Comparison of ENCODE assay signal across 8 mouse cellular contexts in genomic region chr12:105032147-105032831, GRCm38 (mm10). TPM values are rescaled to one million over a fixed set of nuclear protein-coding genes. Genes with fewer than 3 reads are reported as not detected.
A peak's percentile ranks its signal among the peaks of the same experiment; 100 is the strongest.
DNase-seq lines count a peak whose midpoint lies in the region; ATAC-seq lines count a peak whose summit lies in the region.

Gene Glrx5 (plus strand): TSS chr12:105032688.

- H3K27me3 ChIP-seq in hindbrain, embryonic 16.5 days (replicated peaks; ENCODE audit: control insufficient read depth, insufficient read depth, low read length), result no peaks in the 10 kb centered on the region

- peaks cover 4% of the 10 kb centered on the region; the same call in 1 of the 2 replicates for H3K36me3 ChIP-seq in hindbrain, embryonic 16.5 days (ENCODE audit: control insufficient read depth, insufficient read depth, low read length)
- H3K36me3 ChIP-seq in macrophage (ENCODE audit: inconsistent target), result peaks cover 11% of the 10 kb centered on the region; the same call in 1 of the 2 replicates

- H3K4me2 ChIP-seq in hindbrain, embryonic 16.5 days (ENCODE audit: low read length), result peak within 1 kb of the TSS; percentile 93

- H3K4me1 ChIP-seq in hindbrain, embryonic 16.5 days (ENCODE audit: control insufficient read depth, insufficient read depth, low read depth, low read length), result peaks cover 35% of the 10 kb centered on the region

- H3K79me2 ChIP-seq in macrophage (ENCODE audit: inconsistent target), result peaks cover 80% of the 10 kb centered on the region

- H3K9me3 ChIP-seq in hindbrain, embryonic 16.5 days (ENCODE audit: control insufficient read depth, low read length), result no peaks in the 10 kb centered on the region

- peak; percentile 98 for DNase-seq in WW6 (ENCODE audit: low read depth, low spot score)
- peak; percentile 94 to 98 for DNase-seq in cerebellum, postnatal 4 days (ENCODE audit: low spot score in 2 of 2)
- peak; percentile 100 for DNase-seq in gastrocnemius, adult 18-20 months (ENCODE audit: low spot score)
- peak; percentile 98 to 100 for DNase-seq in left cerebral cortex, adult 18-20 months (ENCODE audit: low spot score in 2 of 2)
- peak; percentile 100 for DNase-seq in right cerebral cortex, adult 18-20 months
- peak; percentile 96 for DNase-seq in urinary bladder, postnatal 10 days (ENCODE audit: low spot score)

- under 1% methylated on average over 60 of the region's 72 CpGs for WGBS in hindbrain, embryonic 16.5 days
- under 1% methylated on average over 69 of the region's 72 CpGs for WGBS in macrophage (ENCODE audit: missing documents)

- peak within 1 kb of the TSS; percentile 88 for H3K4me3 ChIP-seq in hindbrain, embryonic 16.5 days (ENCODE audit: low read length)
- H3K4me3 ChIP-seq in macrophage (ENCODE audit: inconsistent target), result peak within 1 kb of the TSS; percentile 97

- peak within 1 kb of the TSS; percentile 87 for H3K9ac ChIP-seq in hindbrain, embryonic 16.5 days (ENCODE audit: low read depth, low read length)

- H3K27ac ChIP-seq in hindbrain, embryonic 16.5 days (ENCODE audit: low read depth, low read length), result peak within 1 kb of the TSS; percentile 83
- H3K27ac ChIP-seq in macrophage, result peak within 1 kb of the TSS; percentile 89

- peak; percentile 99 for ATAC-seq in hindbrain, embryonic 16.5 days

RNA-seq across cellular contexts. Expression of gene Glrx5, which starts in this region (rescaled TPM):
- 10 to 100 TPM; 54.6 to 57.3 TPM for total RNA-seq in gastrocnemius, adult 18-20 months (2021)
- 168 and 179 TPM in 2 replicates for polyA plus RNA-seq in hindbrain, embryonic 16.5 days (2015; fragmentation: Nextera tagmentation; extraction: Ambion mirVana)
- 10 to 100 TPM; 45.1 to 48.5 TPM for total RNA-seq in left cerebral cortex, adult 18-20 months (2021)
- 1 to 10 TPM in 20 of 26 experiments, under 1 TPM in 4, not detected in 2; 0.65 to 9.7 (median 2.2) TPM for total RNA-seq in macrophage (2018; cell fraction: chromatin; rRNA removed)
- 10 to 100 TPM; 14.1 to 26.6 (median 18.8) TPM for total RNA-seq in macrophage (2018; cell fraction: cytosol; rRNA removed)
- total RNA-seq in macrophage (2018; cell fraction: nucleus; rRNA removed), result 10 to 100 TPM in 3 of 26 experiments, 1 to 10 TPM in 23; 2.0 to 27.2 (median 7.0) TPM
- polyA plus RNA-seq in macrophage (2018), result 5.1 to 28.7 TPM (median 17.8 TPM) in 3 replicates

Comparison
In these comparisons a context has a peak if more than half of its experiments do, and no peak if none do; other contexts are left out.
1. Peak in every context shown above with its lines: DNase-seq, ATAC-seq, H3K4me3 ChIP-seq and H3K27ac ChIP-seq.